Mouse (Mus musculus) liver, embryonic 14.5 days (tissue): ENCODE results near the gene Irf2.

Experiments used
- CTCF ChIP-seq: IDR thresholded peaks from 2 replicates; pipeline ENCODE4 v1.5.1; 2016; ENCODE audit warnings: antibody characterized with exemption, low read depth, control low read depth
- EP300 ChIP-seq: IDR thresholded peaks from 2 replicates; pipeline ENCODE4 v1.6.1; 2016; ENCODE audit warnings: antibody characterized with exemption, low read depth

DNA sequence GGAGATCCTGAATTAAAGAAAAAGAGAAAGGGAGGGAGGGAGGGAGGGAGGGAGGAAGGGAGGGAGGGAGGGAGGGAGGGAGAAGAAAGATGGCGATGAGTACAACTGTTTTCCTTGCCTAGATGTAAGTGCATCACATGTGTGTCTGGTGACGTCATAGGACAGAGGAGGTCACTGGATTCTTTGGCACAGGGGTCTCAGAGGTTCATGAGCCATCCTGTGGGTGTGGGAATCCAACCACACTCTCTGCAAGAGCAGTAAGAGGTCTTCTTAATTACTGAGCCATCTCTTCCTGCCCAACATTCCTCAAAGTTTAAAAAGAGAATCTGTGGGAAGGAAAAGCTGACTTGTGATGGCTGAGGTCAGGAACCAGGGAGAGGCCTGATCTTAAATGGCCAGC, 28.0 kb upstream of the Irf2 start:
- TF ChIP-seq CTCF, result no peak
- TF ChIP-seq EP300, result no peak
